ENCODE assay signal across 9 mouse cellular contexts in genomic region chr10:127228897-127229296, GRCm38 (mm10). TPM values are rescaled to one million over a fixed set of nuclear protein-coding genes. Genes with fewer than 3 reads are reported as not detected.
DNase-seq lines count a peak whose midpoint lies in the region; ATAC-seq and TF ChIP-seq lines count a peak whose summit lies in the region.
"Had no signal": no experiment of that assay in that cellular context is flagged by ENCODE, and none has a peak within 500 bp of the region (broad histone marks: within the 10 kb centered on the region; RNA-seq: fewer than 3 reads in every experiment).

No protein-coding gene starts in this region.

- H3K4me3 ChIP-seq in limb, embryonic 11.5 days (ENCODE audit: low read depth, low read length): no peak overlapping the region
- H3K4me3 ChIP-seq in limb, embryonic 10.5 days: no peak overlapping the region
- no peak overlapping the region for H3K4me3 ChIP-seq in midbrain, postnatal 0 days (ENCODE audit: low read depth, low read length)
- H3K4me3 ChIP-seq: embryonic facial prominence, embryonic 15.5 days had no signal

- H3K4me2 ChIP-seq in limb, embryonic 11.5 days (ENCODE audit: low read depth, severe bottlenecking): no peak overlapping the region
- H3K4me2 ChIP-seq in midbrain, postnatal 0 days (ENCODE audit: low read depth, low read length, poor library complexity, severe bottlenecking): no peak overlapping the region
- H3K4me2 ChIP-seq: embryonic facial prominence, embryonic 15.5 days had no signal

- ATAC-seq in limb, embryonic 11.5 days (ENCODE audit: insufficient number of reproducible peaks, low FRiP score, low TSS enrichment, low read depth): 0 out of 2 replicates have a peak, but pooled peaks have one; percentile 20
- no peak for ATAC-seq in midbrain, postnatal 0 days (ENCODE audit: low FRiP score)
- ATAC-seq in inflammation-experienced regulatory T-cells, adult 6 months: no peak

- no peak overlapping the region for H3K9ac ChIP-seq in limb, embryonic 11.5 days (ENCODE audit: low read length)
- no peak overlapping the region for H3K9ac ChIP-seq in midbrain, postnatal 0 days (replicated peaks; ENCODE audit: low read length, poor library complexity, severe bottlenecking)
- H3K9ac ChIP-seq: embryonic facial prominence, embryonic 15.5 days had no signal

- no peaks in the 10 kb centered on the region for H3K9me3 ChIP-seq in limb, embryonic 11.5 days (ENCODE audit: control insufficient read depth, low read length)
- no peaks in the 10 kb centered on the region for H3K9me3 ChIP-seq in limb, embryonic 10.5 days (replicated peaks)
- H3K9me3 ChIP-seq in midbrain, postnatal 0 days (ENCODE audit: low read length): no peaks in the 10 kb centered on the region
- H3K9me3 ChIP-seq: embryonic facial prominence, embryonic 15.5 days had no signal

- no peaks in the 10 kb centered on the region for H3K27me3 ChIP-seq in limb, embryonic 11.5 days (ENCODE audit: control insufficient read depth, insufficient read depth, low read length)
- peaks cover 27% of the 10 kb centered on the region for H3K27me3 ChIP-seq in limb, embryonic 10.5 days (ENCODE audit: low read depth, poor library complexity, severe bottlenecking)
- H3K27me3 ChIP-seq in midbrain, postnatal 0 days (ENCODE audit: insufficient read depth, low read length): no peaks in the 10 kb centered on the region
- H3K27me3 ChIP-seq: embryonic facial prominence, embryonic 15.5 days had no signal

- no peaks in the 10 kb centered on the region; the same call in 1 of the 2 replicates for H3K4me1 ChIP-seq in limb, embryonic 11.5 days (ENCODE audit: control insufficient read depth, insufficient read depth, low read length)
- peaks cover 5% of the 10 kb centered on the region; the same call in 1 of the 2 replicates for H3K4me1 ChIP-seq in limb, embryonic 10.5 days
- no peaks in the 10 kb centered on the region for H3K4me1 ChIP-seq in midbrain, postnatal 0 days (ENCODE audit: insufficient read depth, low read length)

- no peaks in the 10 kb centered on the region for H3K36me3 ChIP-seq in limb, embryonic 11.5 days (ENCODE audit: control insufficient read depth, insufficient read depth, low read length)
- no peaks in the 10 kb centered on the region for H3K36me3 ChIP-seq in limb, embryonic 10.5 days
- H3K36me3 ChIP-seq in midbrain, postnatal 0 days (ENCODE audit: insufficient read depth, low read length): peaks cover 64% of the 10 kb centered on the region
- H3K36me3 ChIP-seq: embryonic facial prominence, embryonic 15.5 days had no signal

- WGBS in limb, embryonic 11.5 days: 19% methylated on average over 4 of the region's 4 CpGs
- 19% methylated on average over 4 of the region's 4 CpGs for WGBS in limb, embryonic 10.5 days
- WGBS in midbrain, postnatal 0 days: 22% methylated on average over 4 of the region's 4 CpGs

- H3K27ac ChIP-seq in limb, embryonic 11.5 days (replicated peaks; ENCODE audit: low read depth, low read length): no peak overlapping the region
- no peak overlapping the region for H3K27ac ChIP-seq in limb, embryonic 10.5 days
- no peak overlapping the region for H3K27ac ChIP-seq in midbrain, postnatal 0 days (ENCODE audit: low read depth, low read length)
- H3K27ac ChIP-seq: embryonic facial prominence, embryonic 15.5 days had no signal

- peak; percentile 86 for TF ChIP-seq CTCF in midbrain, postnatal 0 days (IDR thresholded peaks at IDR 0.05)

- intact Hi-C loops in left cerebral cortex, postnatal 36 days (cut with DNase I): loop anchor here (5.0 kb wide), 1 partner anchor 107 kb away; the partner anchor contains the start of gene Os9

- DNase-seq in limb, embryonic 11.5 days (ENCODE audit: low spot score): peak; percentile 51
- no peak for DNase-seq in limb, embryonic 10.5 days (ENCODE audit: low spot score)
- peak; percentile 91 for DNase-seq in MN1 (ENCODE audit: low spot score)
- DNase-seq in embryo, embryonic 10 days (ENCODE audit: low spot score): peak; percentile 76
- DNase-seq in heart, postnatal 4 days: peak; percentile 49
- peak; percentile 30 to 40 for DNase-seq in left cerebral cortex, postnatal 36 days (ENCODE audit: low spot score in 2 of 2)
- DNase-seq in midbrain, postnatal 0 days (ENCODE audit: low spot score): peak; percentile 81

RNA-seq across cellular contexts. Expression of gene Pip4k2c, which starts 17.5 kb away (rescaled TPM):
- polyA plus RNA-seq in limb, embryonic 11.5 days (2014; fragmentation: Nextera tagmentation; extraction: Ambion mirVana): 17.8 and 20.3 TPM in 2 replicates
- 25.0 and 27.8 TPM in 2 replicates for polyA plus RNA-seq in limb, embryonic 10.5 days (2016; fragmentation: Nextera tagmentation; extraction: Ambion mirVana)
- total RNA-seq in heart, postnatal 4 days (2021): 10 to 100 TPM; 25.7 to 26.6 TPM
- 100 to 1,000 TPM in 1 of 2 experiments, 10 to 100 TPM in 1; 94.6 to 106 TPM for total RNA-seq in left cerebral cortex, postnatal 36 days (2021)
- total RNA-seq in midbrain, postnatal 0 days (2014; rRNA removed): 17.0 and 18.3 TPM in 2 replicates
- 14.5 and 15.1 TPM in 2 replicates for polyA plus RNA-seq in midbrain, postnatal 0 days (2015; fragmentation: Nextera tagmentation; extraction: Ambion mirVana)
- 10 to 100 TPM; 25.7 to 32.1 (median 26.0) TPM for polyA plus RNA-seq in inflammation-experienced regulatory T-cells, adult 6 months (2017; shearing (Covaris generic))

RNA-seq across cellular contexts. Expression of gene Dtx3, which starts 33.4 kb away (rescaled TPM):
- 138 TPM in 2 replicates for polyA plus RNA-seq in limb, embryonic 11.5 days (2014; fragmentation: Nextera tagmentation; extraction: Ambion mirVana)
- polyA plus RNA-seq in limb, embryonic 10.5 days (2016; fragmentation: Nextera tagmentation; extraction: Ambion mirVana): 91.4 and 122 TPM in 2 replicates
- 10 to 100 TPM; 50.0 to 53.8 TPM for total RNA-seq in heart, postnatal 4 days (2021)
- 100 to 1,000 TPM; 195 to 221 TPM for total RNA-seq in left cerebral cortex, postnatal 36 days (2021)
- 258 and 275 TPM in 2 replicates for total RNA-seq in midbrain, postnatal 0 days (2014; rRNA removed)
- polyA plus RNA-seq in midbrain, postnatal 0 days (2015; fragmentation: Nextera tagmentation; extraction: Ambion mirVana): 205 and 217 TPM in 2 replicates
- polyA plus RNA-seq in inflammation-experienced regulatory T-cells, adult 6 months (2017; shearing (Covaris generic)): 10 to 100 TPM; 35.2 to 56.0 (median 47.0) TPM

RNA-seq across cellular contexts. Expression of gene Kif5a, which starts 34.3 kb away (rescaled TPM):
- 2.1 and 3.8 TPM in 2 replicates for polyA plus RNA-seq in limb, embryonic 11.5 days (2014; fragmentation: Nextera tagmentation; extraction: Ambion mirVana)
- 1.4 and 2.2 TPM in 2 replicates for polyA plus RNA-seq in limb, embryonic 10.5 days (2016; fragmentation: Nextera tagmentation; extraction: Ambion mirVana)
- 1 to 10 TPM in 1 of 2 experiments, under 1 TPM in 1; 0.70 to 1.2 TPM for total RNA-seq in heart, postnatal 4 days (2021)
- total RNA-seq in left cerebral cortex, postnatal 36 days (2021): 1,000 to 10,000 TPM in 1 of 2 experiments, 100 to 1,000 TPM in 1; 978 to 1,176 TPM
- 244 and 249 TPM in 2 replicates for total RNA-seq in midbrain, postnatal 0 days (2014; rRNA removed)
- polyA plus RNA-seq in midbrain, postnatal 0 days (2015; fragmentation: Nextera tagmentation; extraction: Ambion mirVana): 102 and 103 TPM in 2 replicates
- polyA plus RNA-seq in inflammation-experienced regulatory T-cells, adult 6 months (2017; shearing (Covaris generic)): under 1 TPM in 2 of 3 experiments, not detected in 1; 0.16 to 0.19 TPM

RNA-seq across cellular contexts. Expression of gene Dctn2, which starts 37.3 kb away (rescaled TPM):
- polyA plus RNA-seq in limb, embryonic 11.5 days (2014; fragmentation: Nextera tagmentation; extraction: Ambion mirVana): 160 and 170 TPM in 2 replicates
- polyA plus RNA-seq in limb, embryonic 10.5 days (2016; fragmentation: Nextera tagmentation; extraction: Ambion mirVana): 185 and 194 TPM in 2 replicates
- total RNA-seq in heart, postnatal 4 days (2021): 100 to 1,000 TPM; 151 to 159 TPM
- 100 to 1,000 TPM; 267 to 287 TPM for total RNA-seq in left cerebral cortex, postnatal 36 days (2021)
- total RNA-seq in midbrain, postnatal 0 days (2014; rRNA removed): 274 and 309 TPM in 2 replicates
- polyA plus RNA-seq in midbrain, postnatal 0 days (2015; fragmentation: Nextera tagmentation; extraction: Ambion mirVana): 318 and 345 TPM in 2 replicates
- polyA plus RNA-seq in inflammation-experienced regulatory T-cells, adult 6 months (2017; shearing (Covaris generic)): 10 to 100 TPM; 54.0 to 61.1 (median 56.9) TPM

RNA-seq across cellular contexts. Expression of gene Arhgef25, which starts 39.0 kb away (rescaled TPM):
- 37.2 and 40.3 TPM in 2 replicates for polyA plus RNA-seq in limb, embryonic 11.5 days (2014; fragmentation: Nextera tagmentation; extraction: Ambion mirVana)
- 25.8 and 36.3 TPM in 2 replicates for polyA plus RNA-seq in limb, embryonic 10.5 days (2016; fragmentation: Nextera tagmentation; extraction: Ambion mirVana)
- total RNA-seq in heart, postnatal 4 days (2021): 10 to 100 TPM; 19.9 to 21.0 TPM
- total RNA-seq in left cerebral cortex, postnatal 36 days (2021): 100 to 1,000 TPM; 173 to 176 TPM
- total RNA-seq in midbrain, postnatal 0 days (2014; rRNA removed): 47.6 and 48.8 TPM in 2 replicates
- polyA plus RNA-seq in midbrain, postnatal 0 days (2015; fragmentation: Nextera tagmentation; extraction: Ambion mirVana): 13.5 and 15.4 TPM in 2 replicates
- under 1 TPM in 1 of 3 experiments, not detected in 2; 0.20 TPM for polyA plus RNA-seq in inflammation-experienced regulatory T-cells, adult 6 months (2017; shearing (Covaris generic))

Comparison
In these comparisons a context has a peak if more than half of its experiments do, and no peak if none do; other contexts are left out.
1. RNA of gene Kif5a, which starts 34.3 kb away (polyA plus RNA-seq): 102 to 103 TPM in midbrain, postnatal 0 days; 1.4 to 2.2 TPM in limb, embryonic 10.5 days, 2.1 to 3.8 TPM in limb, embryonic 11.5 days and 0.16 to 0.19 TPM in inflammation-experienced regulatory T-cells, adult 6 months; every median in the first group is over 10 times any median in the second.